Mouse (Mus musculus) C2C12 (cell line): ENCODE results near the gene Srek1. TPM values are rescaled to one million over a fixed set of nuclear protein-coding genes. Genes with fewer than 3 reads are reported as not detected.
A peak's percentile ranks its signal among the peaks of the same experiment; 100 is the strongest.

Experiments
- H3K27me3 ChIP-seq: one replicate; pipeline ENCODE4 v1.6.1; 2011; ENCODE audit not compliant: control insufficient read depth, insufficient read depth, insufficient read length
- H3K36me3 ChIP-seq: one replicate; pipeline ENCODE4 v1.6.1; 2011; ENCODE audit not compliant: control insufficient read depth, insufficient read depth
- H3K4me3 ChIP-seq: one replicate; pipeline ENCODE4 v1.5.1; 2011; ENCODE audit warnings: mild to moderate bottlenecking, control low read depth; ENCODE audit not compliant: poor library complexity, insufficient read depth, severe bottlenecking
- H3K79me2 ChIP-seq: one replicate; pipeline ENCODE4 v1.6.1; 2011; ENCODE audit not compliant: control insufficient read depth, insufficient read depth
- H3K79me3 ChIP-seq: one replicate; pipeline ENCODE4 v1.6.1; 2011; ENCODE audit warnings: low read depth, control low read depth
- H3ac ChIP-seq: one replicate; pipeline ENCODE3; 2011; ENCODE audit warnings: low read depth; ENCODE audit not compliant: control insufficient read depth, insufficient read length
- CEBPB ChIP-seq: IDR thresholded peaks from one replicate; pipeline ENCODE4 v1.6.1; 2011; ENCODE audit warnings: low read depth, mild to moderate bottlenecking, control low read depth, moderate library complexity
- CTCF ChIP-seq: IDR thresholded peaks from one replicate; pipeline ENCODE4 v1.5.1; 2011; ENCODE audit not compliant: control insufficient read depth, insufficient read depth, insufficient read length
- FOSL1 ChIP-seq: IDR thresholded peaks from one replicate; pipeline ENCODE4 v1.8.0; 2011; ENCODE audit warnings: mild to moderate bottlenecking, low read length; ENCODE audit not compliant: poor library complexity, insufficient read depth, severe bottlenecking
- MAX ChIP-seq: IDR thresholded peaks from one replicate; pipeline ENCODE4 v1.6.1; 2011; ENCODE audit warnings: mild to moderate bottlenecking, control low read depth
- MYOD1 ChIP-seq: IDR thresholded peaks from one replicate; pipeline ENCODE4 v1.6.1; 2011; ENCODE audit warnings: low read depth; ENCODE audit not compliant: control insufficient read depth, insufficient read length
- MYOG ChIP-seq: IDR thresholded peaks from one replicate; pipeline ENCODE4 v1.6.1; 2011; ENCODE audit not compliant: control insufficient read depth, insufficient read length; ENCODE audit errors: extremely low read depth
- USF1 ChIP-seq: IDR thresholded peaks from one replicate; pipeline ENCODE4 v1.6.1; 2011; ENCODE audit warnings: low read depth, mild to moderate bottlenecking, control low read depth, moderate library complexity
- polyA plus RNA-seq: library from polyadenylated mRNA; unstranded; fragments of >200 nt; fragmentation: generic; extraction: Trizol; gene quantifications from one replicate; pipeline ENCODE4 v1.2.1, GENCODE M21; 2012; ENCODE audit warnings: missing spikeins

The Srek1 gene
- polyA plus RNA-seq, 1 experiment: 9.1 TPM

DNA sequence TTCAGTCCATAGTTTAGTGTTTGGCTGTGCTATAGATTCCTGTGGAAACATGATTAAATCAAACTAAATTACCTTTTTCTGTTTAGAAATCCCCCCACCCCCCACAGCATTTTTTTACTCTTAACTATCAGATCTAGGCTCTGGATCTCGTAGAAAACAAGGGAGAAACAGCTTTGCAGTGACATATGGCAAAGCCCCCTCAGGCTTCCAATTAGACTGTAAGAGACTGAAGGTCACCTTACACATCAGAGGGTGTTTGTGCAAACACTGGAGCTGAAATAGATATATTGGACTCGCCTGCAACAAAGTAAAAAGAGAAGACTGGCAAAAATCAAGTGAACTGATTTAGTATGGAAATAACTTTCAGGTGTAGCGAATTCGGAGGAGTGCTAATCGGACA, 29.3 kb upstream of the Srek1 start:
- TF ChIP-seq MYOG (no peak), CEBPB (no peak), CTCF (no peak), MYOD1 (no peak), FOSL1 (no peak), USF1 (no peak), MAX (no peak)

DNA sequence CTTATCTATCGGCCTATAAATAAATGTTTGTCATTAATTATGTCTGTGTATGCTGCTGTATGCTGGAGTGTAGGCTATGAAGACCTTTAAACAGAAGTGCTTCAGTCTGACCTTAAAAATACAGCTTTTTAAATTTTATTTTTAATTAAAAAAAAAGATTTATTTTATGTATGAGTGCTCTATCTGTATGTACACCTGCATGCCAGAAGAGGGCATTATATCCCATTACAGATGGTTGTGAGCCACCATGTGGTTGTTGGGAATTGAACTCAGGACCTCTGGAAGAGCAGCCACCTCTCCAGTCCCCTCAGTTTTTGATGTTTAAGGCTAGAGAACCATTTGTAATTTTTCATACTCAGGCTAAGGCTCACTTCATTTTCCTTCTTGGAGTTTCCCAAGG, 26.6 kb upstream of the Srek1 start:
- no peak overlapping the region for H3ac ChIP-seq
- no peaks in the 10 kb centered on the region for H3K79me3 ChIP-seq
- H3K4me3 ChIP-seq: no peak overlapping the region
- no peaks in the 10 kb centered on the region for H3K36me3 ChIP-seq
- no peaks in the 10 kb centered on the region for H3K79me2 ChIP-seq
- H3K27me3 ChIP-seq: no peaks in the 10 kb centered on the region
- TF ChIP-seq CTCF (no peak), MYOD1 (no peak), CEBPB (no peak), FOSL1 (no peak), USF1 (no peak), MAX (no peak), MYOG (no peak)

More for the DNA sequence above, 29.3 kb upstream of the Srek1 start:
- Histone ChIP-seq H3K79me3 (no peaks in the 10 kb centered on the region), H3K79me2 (no peaks in the 10 kb centered on the region), H3K27me3 (no peaks in the 10 kb centered on the region), H3K36me3 (no peaks in the 10 kb centered on the region), H3ac (no peak overlapping the region), H3K4me3 (no peak overlapping the region)

DNA sequence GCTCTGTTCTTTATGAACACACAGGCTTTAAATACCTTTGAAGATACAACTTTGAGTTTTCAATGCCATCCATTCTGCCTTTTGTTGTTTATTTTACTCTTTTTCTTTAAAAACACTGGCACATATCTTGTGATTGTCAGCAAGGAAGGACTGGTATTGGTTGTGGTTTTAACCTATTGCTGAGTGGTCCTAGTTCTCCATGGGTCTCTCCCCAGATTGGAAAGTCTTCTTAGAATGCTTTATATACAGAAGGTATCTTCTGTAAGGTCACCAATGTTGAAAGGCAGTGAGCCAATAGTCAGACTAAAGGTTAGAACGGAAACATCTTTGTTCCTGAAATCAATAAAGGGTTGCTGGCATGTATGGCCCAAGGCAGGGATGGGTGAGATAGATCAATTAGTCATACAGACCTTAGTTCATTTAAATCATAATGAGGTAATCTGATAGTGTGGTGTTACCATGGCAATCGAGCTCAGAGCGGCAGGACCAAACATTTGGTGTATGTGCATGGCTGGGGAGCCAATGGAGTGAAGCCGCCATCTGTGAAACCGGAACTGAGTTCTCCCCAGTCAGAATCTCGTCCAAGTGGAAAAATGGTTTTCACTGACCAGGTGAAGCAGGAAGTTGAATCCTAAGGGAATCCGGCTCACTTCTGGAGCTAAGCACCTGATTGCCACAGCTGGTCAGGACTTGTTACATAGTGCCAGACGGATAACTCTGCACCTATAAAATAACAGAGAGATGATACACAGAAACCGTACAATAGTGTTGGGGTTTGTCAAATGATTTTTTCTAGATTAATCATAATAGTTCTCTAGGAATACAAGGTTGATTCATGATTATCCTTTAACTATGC, 20.5 kb upstream of the Srek1 start:
- Histone ChIP-seq H3K79me3 (no peaks in the 10 kb centered on the region), H3K36me3 (no peaks in the 10 kb centered on the region), H3ac (no peak overlapping the region), H3K79me2 (no peaks in the 10 kb centered on the region), H3K27me3 (no peaks in the 10 kb centered on the region), H3K4me3 (no peak overlapping the region)
- TF ChIP-seq USF1: no peak
- no peak for TF ChIP-seq FOSL1
- TF ChIP-seq MYOG: no peak
- TF ChIP-seq CTCF: no peak
- TF ChIP-seq MYOD1: no peak
- TF ChIP-seq MAX: no peak
- TF ChIP-seq CEBPB: no peak

GRCm38 (mm10) chr13:103779922-103780585, 5.6 kb upstream of the Srek1 start:
- Histone ChIP-seq H3K27me3 (no peaks in the 10 kb centered on the region), H3K79me3 (no peaks in the 10 kb centered on the region), H3K79me2 (no peaks in the 10 kb centered on the region), H3K36me3 (no peaks in the 10 kb centered on the region), H3K4me3 (no peak overlapping the region), H3ac (no peak overlapping the region)
- TF ChIP-seq MYOD1: no peak
- peak; percentile 24 for TF ChIP-seq CTCF

GRCm38 (mm10) chr13:103777126-103777525, 2.7 kb upstream of the Srek1 start:
- Histone ChIP-seq H3K27me3 (no peaks in the 10 kb centered on the region), H3K4me3 (no peak overlapping the region), H3K79me3 (peaks cover 15% of the 10 kb centered on the region), H3K36me3 (no peaks in the 10 kb centered on the region), H3K79me2 (peaks cover 17% of the 10 kb centered on the region), H3ac (no peak overlapping the region)
- no peak for TF ChIP-seq CTCF
- TF ChIP-seq MYOD1: no peak
- no peak for TF ChIP-seq MAX
- TF ChIP-seq CEBPB: no peak
- TF ChIP-seq USF1: no peak
- TF ChIP-seq FOSL1: no peak
- no peak for TF ChIP-seq MYOG
